Mouse (Mus musculus): Measurements from ENCODE around the gene Cdkal1. TPM values are rescaled to one million over a fixed set of nuclear protein-coding genes. Genes with fewer than 3 reads are reported as not detected.

The Cdkal1 gene
- polyA plus RNA-seq, 1 experiment = 6.9 TPM

DNA sequence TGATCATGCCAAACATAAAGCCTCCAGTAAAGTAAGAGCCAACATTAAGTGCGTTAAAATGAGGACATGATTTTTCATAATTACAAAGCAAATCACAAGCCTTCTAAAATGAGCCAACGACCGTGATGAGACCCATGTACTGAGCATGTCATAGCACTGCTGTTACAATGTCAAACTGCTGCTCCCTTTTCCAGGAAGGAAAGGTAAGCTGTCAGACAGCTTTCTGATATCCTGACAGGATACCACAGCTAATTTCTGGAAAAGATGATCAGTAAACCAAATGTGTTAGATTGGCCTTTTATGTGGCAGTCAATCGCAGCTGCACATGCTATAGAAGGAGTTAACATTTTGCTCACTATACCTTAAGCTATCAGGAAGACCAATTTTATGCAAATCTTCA lies 44.7 kb downstream of the Cdkal1 start:
- DNase-seq (ENCODE audit: low spot score) = no peak

DNA sequence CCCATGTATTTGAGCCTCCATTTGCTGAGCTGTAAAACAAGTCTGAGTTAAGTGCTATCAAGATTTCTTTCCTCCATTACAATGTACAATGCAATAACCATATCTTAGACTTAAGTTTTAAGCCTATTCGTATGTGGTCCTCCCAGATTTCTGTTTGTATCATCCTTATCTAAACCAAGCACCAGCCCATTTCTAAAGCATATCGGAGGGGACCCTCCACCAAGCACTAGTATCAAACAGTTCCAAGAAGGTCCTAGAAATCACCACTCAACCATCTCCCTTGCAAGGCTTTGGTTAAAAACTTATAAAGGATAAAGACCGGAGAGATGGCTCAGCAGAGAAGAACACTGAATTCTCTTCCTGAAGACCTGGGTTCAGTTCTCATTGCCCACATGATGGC lies 47.1 kb downstream of the Cdkal1 start:
- DNase-seq (ENCODE audit: low spot score) = no peak

DNA sequence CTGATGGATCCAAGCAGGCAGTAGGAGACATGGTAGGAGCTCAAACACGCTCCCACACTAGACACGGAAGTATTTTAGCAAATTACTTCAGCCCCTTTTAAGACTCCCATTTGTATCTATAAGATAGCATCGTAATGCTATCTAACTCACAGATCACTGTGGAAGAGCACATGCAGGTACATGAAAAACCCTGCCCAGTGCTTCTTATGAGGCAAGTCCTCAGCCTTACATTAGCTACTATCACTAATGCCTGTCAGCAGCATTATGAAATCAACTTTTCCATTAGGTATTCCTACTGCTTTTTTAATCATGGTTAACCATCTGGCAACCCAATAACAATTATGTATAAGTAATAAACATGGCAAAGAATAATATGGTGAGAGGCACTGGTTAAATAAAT lies 47.5 kb downstream of the Cdkal1 start:
- DNase-seq (ENCODE audit: low spot score) = no peak

- no peak for DNase-seq (ENCODE audit: low spot score)
Observed at GRCm38 (mm10) chr13:29806871-29807270, 48.6 kb downstream of the Cdkal1 start.

DNA sequence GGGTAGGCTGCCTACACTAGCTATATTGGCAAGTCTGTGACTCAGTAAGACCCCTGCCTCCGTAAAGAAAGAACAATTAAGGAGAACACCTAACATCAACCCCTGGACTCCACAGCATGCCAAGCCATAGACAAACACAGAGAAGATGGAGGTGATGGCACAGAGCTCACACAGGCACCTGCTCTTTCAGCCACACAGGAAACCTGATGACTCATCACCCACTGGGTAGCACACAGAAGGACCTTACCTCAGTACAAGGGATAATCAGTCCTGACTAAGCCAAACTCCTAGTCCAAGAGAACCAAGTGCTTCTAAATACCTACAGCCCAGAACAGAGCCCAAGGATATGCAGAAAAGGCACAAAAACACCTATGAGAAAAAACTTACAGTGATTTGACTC lies 50.2 kb downstream of the Cdkal1 start:
- DNase-seq (ENCODE audit: low spot score) = no peak

- DNase-seq (ENCODE audit: low spot score) = no peak
Observed at GRCm38 (mm10) chr13:29804034-29804433, 51.4 kb downstream of the Cdkal1 start.

DNA sequence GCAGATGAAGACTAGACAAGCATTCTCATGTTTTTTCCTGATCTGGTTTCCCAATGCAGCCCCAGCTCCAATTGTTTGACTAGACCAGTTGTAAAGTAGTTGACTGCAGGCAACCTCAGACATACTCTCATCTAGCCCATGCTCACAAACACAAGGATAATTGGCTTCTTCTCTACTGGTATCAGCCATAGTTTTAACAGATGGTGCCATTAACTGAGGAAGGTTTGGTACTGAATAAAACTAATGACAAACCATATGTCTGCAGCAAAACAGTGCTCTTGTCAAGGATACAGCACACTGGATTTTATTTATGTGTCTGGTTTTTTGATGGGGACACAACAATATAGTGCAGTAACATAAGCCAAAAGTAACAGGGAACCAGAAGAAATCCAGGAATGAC lies 52.8 kb downstream of the Cdkal1 start:
- no peak for DNase-seq (ENCODE audit: low spot score)

DNA sequence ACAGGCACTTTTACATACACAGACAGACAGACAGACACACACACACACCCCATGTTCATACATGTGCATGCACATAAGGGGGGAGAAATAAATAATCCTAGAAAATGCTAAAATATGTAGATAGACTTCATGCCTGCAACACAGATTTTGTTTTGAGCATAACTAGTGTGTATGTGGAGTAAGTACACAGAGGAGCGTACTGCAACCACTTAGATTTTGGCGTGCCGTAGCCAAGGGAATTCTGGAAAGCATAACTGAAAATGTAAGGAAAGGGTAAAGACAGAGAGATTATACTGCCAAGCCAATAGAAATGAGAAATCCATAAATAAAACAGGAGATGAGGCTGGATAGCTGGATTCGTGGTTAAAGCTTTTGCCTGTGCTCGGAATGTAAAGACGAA lies 55.4 kb downstream of the Cdkal1 start:
- DNase-seq (ENCODE audit: low spot score) = no peak

DNA sequence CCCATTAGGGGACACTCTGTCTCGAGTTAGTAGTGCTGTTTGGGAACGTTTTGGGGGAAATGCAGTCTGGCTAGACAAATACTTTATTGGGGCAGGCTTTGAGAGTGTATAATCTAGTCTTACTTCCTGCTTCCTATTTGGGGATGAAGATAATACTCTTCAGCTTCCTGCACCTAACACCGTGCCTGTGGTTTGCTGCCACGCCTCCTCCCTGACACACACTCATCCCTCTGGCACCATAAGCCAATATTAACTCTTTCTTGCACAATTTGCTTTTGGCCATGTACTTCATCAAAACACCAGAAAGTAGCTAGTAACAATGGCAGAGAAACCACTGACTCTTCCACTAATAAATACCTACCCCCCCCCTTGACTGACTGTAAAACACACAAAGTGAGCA lies 63.4 kb downstream of the Cdkal1 start:
- no peak for DNase-seq (ENCODE audit: low spot score)

DNA sequence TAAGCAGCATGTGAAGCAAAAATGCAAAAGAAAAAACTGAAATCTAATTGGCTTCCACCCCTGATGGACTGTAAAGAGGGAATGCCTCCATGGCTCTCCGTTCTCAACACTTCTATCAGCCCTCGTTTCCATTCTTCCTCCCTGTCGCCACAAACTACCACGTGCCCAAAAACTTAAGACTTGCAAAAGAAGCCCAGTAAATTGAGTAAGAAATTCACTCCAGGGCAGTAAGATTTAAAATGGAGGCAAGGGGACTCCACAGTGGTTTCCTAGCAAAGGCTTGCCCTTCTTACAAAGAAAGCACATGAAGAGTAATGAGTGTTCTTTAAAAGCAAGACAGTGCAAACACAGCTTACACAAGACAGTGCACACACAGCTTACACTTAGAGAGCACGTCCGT lies 64.0 kb downstream of the Cdkal1 start:
- DNase-seq (ENCODE audit: low spot score) = no peak

DNA sequence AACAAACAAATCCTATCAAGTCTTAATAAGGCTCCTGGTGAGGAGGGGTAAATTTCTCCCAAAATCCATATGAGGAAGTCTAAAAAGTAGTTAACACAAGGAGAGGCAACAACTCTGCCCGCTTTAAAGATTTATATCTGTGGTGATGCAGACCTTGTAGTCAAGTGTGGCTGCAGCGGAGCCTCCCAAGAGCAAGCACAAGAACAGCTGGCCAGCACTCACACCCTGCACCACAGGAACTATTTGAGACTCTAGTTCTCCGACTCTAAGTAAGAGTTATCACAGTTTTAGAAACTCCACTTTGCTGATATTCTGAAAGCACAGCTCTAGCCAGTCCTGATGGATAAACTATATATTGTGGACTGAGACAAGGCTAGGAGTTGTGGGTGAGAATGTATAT lies 68.5 kb downstream of the Cdkal1 start:
- no peak for DNase-seq (ENCODE audit: low spot score)

DNA sequence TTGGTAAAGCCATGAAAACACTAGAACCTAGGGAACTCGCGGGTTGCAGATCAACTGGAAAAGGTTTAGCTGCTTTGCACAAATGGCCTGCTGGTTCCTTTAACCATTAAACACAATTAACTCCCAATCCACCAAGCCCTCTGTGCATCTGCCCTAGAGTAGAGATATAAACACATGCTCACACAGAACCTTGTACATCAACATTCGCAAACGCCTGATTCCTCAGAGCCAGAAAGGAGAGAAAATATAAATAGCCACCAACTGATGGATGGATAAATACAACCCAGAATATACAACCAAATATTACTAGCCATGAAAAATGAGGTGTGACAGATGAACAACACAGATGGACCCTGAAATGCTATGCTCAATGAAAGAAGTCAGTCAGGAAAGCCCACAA lies 70.6 kb downstream of the Cdkal1 start:
- no peak for DNase-seq (ENCODE audit: low spot score)

DNA sequence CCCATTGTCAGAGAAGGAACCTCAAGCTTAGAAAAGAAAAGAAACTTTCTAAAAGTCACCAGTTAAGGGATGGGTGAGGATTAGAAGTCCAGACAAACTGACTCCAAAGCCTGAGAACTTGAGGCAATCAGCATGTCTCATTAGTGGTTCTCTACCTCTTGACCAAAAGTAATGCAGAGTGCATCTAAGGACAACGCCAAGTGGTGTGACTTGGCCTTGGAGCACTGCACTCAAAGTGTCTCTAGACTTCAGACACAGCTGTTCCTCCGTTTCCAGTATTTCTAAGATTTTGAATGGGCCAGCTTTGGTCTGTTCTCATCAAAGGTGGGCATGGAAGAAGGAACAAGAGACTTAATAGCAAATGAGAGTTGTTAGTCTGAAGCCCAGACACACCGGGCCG lies 74.1 kb downstream of the Cdkal1 start:
- no peak for DNase-seq (ENCODE audit: low spot score)

DNA sequence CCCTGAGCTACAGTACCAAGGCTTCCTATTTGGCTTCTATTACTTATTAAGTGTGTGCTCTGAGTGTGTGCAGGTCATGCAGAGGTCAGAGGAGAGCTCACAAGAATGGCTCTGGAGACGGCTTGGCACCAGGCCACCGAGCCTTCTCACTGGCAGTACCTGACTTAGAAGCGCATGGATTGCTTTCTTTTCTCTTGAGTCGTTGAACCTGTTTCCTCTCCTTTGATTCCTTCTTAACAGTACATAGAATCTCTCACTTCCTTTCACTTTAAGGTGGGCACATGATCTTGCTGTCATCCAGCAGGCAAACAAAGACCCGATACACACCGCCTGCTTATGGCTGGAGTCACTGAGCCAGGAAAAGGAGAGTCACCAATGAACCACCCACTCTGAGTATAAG lies 74.8 kb downstream of the Cdkal1 start:
- no peak for DNase-seq (ENCODE audit: low spot score)

DNA sequence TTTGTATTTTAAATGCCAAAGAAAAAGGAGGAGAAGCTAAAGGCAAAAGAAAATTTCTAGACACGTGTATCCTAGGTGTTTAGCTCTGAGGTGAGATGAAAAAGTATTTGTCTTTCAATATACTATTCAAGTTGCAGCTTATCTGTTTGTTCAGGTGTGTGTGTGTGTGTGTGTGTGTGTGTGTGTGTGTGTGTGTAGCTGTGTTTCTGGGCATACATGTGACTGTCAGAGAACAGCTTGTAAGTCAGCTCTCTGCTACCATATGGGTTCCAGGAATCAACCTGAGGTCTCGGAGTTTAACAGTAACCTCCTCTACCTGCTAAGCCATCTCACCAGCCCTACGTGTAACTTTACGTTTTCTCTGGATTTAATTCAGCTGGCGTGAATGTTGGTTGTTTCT lies 76.0 kb downstream of the Cdkal1 start:
- no peak for DNase-seq (ENCODE audit: low spot score)

DNA sequence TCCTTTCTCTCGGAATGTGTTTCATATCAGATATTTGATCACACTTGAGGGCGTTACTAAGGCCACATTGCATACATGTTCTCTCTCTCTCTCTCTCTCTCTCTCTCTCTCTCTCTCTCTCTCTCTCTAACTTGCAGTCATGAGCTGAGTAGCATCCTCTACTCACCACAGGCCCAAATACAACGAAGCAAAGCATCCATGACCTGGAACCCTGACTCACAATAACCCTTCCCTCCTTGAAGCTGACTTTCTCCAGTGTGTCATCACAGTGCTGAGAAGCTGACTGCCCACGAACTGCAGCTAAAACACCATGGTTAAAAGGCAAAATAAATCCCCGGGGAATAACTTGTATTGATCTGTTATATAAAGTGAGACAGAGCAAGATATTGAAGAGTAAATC lies 76.4 kb downstream of the Cdkal1 start:
- DNase-seq (ENCODE audit: low spot score) = no peak

DNA sequence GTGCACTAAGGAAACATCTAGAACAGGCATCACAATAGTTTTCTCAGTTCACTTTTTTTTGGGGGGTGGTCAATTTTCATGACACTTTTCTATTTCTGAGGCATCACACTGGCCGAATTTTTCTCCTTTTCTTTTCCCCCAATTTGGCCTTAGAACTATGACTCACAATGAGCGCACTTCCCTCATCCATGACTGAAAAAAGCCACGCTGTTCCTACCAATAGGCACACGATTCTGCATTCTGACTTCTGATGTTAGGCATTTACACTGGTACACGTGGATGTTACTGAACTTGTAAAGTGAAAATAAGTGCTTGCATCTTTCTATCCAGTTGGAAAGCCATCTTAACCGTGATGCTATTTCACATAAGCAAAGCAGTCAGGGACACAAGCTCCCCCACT lies 77.3 kb downstream of the Cdkal1 start:
- DNase-seq (ENCODE audit: low spot score) = no peak

- no peak for DNase-seq (ENCODE audit: low spot score)
Observed at GRCm38 (mm10) chr13:29777225-29777624, 78.2 kb downstream of the Cdkal1 start.

- DNase-seq (ENCODE audit: low spot score) = no peak
Observed at GRCm38 (mm10) chr13:29775603-29776230, 79.8 kb downstream of the Cdkal1 start.

GRCm38 (mm10) chr13:29773563-29773962 lies 81.9 kb downstream of the Cdkal1 start:
- DNase-seq (ENCODE audit: low spot score) = no peak

DNA sequence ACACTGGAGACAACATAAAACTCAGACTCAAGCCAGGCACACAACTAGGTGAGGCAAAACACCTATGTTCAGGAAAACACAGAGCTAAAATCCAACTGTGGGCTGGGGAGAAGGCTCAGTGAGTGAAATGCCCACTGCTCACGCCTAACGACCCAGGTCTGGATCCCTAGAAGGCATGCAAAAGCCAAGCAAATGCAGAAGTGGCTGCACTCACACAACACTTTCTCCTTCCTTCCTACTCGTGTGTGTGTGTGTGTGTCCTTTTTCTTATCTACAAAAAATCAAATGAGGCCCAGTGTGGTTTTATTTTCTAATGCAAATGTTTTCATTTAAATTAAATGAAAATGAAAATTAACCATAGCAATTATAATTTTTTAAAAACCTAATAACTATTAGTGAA lies 82.5 kb downstream of the Cdkal1 start:
- no peak for DNase-seq (ENCODE audit: low spot score)

DNA sequence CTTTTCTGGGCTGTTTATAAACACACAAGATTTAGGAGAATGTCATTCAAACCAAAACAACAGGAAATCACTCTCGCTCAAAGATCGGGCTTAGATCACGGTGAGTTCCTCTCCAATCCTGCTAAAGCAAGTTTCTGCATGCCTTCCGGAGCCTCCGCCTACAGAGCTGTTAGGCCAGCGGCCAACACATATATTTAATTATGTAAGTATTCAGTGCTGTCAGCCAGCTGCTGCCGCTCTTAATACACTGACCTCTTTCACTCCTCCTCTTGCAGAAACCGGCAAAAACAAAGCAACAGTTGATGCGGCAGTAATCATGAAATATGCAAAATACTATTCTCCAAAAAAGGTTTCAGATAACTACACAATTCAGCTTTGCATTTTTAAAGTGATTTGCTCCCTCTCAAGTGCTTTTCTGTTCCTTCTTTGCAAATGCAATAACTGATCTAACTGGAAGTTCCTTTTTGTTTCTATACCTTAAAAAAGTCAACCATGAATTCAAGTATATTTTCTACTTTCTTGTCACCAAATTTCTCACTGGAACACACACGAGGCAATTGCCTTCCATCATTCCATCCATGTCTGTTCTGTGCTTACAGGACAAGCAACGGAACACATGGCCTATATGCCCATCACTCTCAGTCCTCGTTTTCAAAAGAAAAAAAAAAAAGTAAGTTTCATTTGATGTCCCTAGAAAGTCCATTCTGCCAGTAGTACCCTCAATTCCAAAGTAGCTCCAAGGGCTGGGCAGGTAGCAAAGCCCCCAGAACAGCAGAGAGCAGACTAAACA lies 85.6 kb downstream of the Cdkal1 start:
- DNase-seq (ENCODE audit: low spot score) = no peak

DNA sequence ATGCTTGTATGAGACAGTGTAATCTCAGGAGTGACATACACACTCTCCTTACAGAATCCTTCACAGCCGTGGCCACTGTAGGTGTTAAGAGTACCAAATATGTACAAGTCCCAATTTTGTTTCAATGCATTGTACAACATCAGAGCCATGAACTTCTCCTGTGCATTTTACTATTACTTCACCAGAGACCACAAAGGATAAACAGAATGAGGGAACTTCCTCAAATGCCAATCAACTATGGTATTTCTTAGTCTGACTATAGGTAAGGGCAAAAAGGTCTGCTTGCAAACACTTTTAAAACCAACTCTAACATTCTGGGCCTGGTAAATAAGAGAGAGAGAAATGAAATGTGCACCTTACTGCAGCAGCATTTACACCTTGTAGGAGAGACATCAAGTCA lies 87.4 kb downstream of the Cdkal1 start:
- DNase-seq (ENCODE audit: low spot score) = no peak

- DNase-seq (ENCODE audit: low spot score) = no peak
Observed at GRCm38 (mm10) chr13:29767587-29767986, 87.9 kb downstream of the Cdkal1 start.
